Mouse (Mus musculus) left cerebral cortex, adult 11 months (tissue): ENCODE measurements around the gene Gpr4.

Experiments used
- DNase-seq: peaks from one replicate; pipeline ENCODE4 v3.0.0; 2022; ENCODE audit warnings: low spot score

Gene Gpr4

DNA sequence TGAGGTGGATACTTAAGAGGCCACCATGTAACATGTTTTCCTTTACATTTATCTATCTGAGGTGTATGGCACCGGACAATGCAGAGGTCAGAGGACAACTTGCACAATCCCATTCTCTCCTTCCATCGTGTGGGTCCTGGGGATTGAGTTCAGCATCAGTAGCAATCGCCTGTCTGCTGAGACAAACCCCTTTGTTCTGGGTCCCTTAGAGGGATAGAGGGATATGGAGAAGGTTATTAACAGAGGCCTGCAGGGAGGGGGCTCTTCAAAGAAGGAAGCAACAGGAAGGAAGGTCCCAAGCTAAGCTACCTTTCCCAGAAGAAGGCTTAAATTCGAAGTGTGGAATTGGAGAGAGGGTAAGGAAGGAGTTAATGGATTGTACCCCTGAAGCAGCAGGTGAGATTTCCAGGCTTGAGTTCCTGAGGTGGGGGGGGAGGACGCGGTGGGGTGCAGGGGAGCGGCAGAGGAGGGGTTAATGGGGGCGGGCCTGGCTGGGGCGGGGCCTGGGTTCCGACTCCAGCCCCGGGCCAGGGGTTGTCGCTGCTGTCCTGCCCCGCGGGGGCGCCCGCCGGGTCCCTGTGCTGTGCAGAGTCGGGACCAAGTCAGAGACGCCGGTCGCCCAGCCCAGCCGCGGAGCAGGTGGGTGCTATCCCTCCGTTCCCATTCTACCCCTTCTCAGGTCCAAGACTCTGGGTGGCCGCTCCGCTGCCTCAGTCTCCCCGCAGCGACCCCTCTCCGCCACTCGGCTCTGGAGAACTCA, at the start of gene Gpr4:
TSS of gene Gpr4 (plus strand) at position 543 of the 760 bp plus-strand sequence.
- DNase-seq, result no peak

GRCm38 (mm10) chr7:19162928-19163327, 49.4 kb upstream of the Gpr4 start:
- DNase-seq, result no peak

DNA sequence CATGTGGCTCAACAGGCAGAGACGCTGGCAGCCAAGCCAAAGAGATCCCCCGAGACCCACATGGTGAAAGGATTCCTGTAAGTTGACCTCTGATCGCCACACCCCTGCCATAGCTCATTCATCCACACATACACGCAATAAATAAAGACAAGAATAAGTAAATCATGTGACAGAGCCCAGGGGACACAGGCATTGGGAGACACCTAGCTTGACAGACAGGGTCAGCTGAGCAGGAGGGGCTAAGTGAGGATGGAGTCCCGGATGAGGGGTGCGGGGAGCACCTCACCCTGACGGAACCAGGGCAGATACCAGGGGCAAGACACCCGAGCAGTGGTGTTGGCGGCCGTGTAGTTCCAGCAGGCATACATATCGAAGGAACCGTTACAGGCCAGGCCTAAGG, 48.6 kb upstream of the Gpr4 start:
- no peak for DNase-seq

- DNase-seq, result no peak
Measured at GRCm38 (mm10) chr7:19164189-19164588, 48.1 kb upstream of the Gpr4 start.

GRCm38 (mm10) chr7:19164978-19165377, 47.4 kb upstream of the Gpr4 start:
- DNase-seq, result no peak

DNA sequence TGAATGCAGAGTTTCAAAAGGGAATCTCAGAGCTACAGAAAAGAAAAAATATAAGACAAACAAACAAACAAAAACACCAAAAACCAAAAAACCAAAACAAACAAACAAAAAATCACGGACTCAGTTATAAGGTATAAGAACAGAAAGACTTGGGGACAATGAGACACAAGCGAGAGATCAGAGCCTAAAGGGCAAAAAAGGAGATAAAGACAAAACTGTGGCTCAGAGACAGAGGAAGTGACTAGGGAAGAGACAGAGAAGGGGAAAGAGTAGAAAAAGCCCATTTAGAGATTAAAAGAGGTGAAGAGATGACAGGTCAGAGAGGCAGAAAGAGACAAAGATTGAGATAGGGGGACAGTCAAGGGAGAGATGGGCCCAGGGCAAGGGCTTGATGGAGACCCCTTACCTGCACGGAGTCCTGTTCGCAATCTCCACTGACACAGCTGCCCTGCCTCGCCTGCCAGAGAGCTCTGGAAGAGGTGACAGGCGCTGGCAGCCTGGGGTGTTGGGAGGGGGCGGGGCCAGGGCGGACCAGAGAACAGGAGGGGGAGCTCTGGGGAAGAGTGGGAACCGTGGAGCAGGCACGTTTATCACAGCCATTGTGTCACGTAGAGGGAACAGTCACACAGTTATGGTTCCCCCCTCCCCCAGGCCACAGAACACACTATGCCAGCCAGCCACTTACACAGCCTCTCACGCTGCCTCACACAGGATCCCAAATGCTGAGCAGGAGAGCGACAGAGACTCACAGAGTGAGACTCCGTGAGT, 46.5 kb upstream of the Gpr4 start, which contains the start of gene Gipr:
TSS of gene Gipr (minus strand) at position 472 of the 768 bp plus-strand sequence.
- no peak for DNase-seq

DNA sequence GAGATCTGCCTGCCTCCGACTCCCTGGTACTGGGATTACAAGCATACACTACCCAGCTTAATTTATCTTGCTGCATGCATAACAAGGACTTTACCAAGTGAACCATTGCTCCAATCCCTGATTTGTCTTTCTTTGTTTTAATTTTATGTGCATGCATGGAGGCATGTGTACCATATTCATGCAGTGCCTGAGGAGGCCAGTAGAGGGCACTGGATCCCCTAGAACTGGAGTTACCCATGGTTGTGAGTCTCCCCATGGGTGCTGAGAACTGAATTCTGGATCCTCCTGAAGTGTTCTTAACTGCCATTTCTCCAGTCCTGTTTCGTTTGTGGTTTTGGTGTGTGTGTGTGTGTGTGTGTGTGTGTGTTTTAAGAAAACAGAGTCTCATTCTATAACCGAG, 45.3 kb upstream of the Gpr4 start:
- no peak for DNase-seq

DNA sequence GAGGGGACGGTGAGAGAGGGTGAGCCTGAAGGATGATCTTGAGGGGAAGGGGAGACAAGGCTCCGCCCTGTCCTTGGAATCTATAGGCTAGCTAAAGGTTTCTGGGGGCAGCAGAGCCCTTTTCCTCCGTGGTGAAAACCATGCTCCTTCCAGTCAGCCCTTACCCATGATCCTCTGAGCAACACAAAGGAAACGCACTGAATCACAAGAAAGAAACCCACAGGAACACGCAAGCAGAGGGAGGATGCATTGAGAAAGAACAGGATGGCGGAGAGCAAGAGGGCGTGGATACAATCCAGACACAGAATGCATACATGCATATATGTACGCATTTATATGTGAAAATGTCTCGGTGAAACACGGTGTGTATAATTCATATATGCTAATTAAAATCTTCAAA, 42.8 kb upstream of the Gpr4 start:
- no peak for DNase-seq

- no peak for DNase-seq
Measured at GRCm38 (mm10) chr7:19170142-19170541, 42.2 kb upstream of the Gpr4 start.

DNA sequence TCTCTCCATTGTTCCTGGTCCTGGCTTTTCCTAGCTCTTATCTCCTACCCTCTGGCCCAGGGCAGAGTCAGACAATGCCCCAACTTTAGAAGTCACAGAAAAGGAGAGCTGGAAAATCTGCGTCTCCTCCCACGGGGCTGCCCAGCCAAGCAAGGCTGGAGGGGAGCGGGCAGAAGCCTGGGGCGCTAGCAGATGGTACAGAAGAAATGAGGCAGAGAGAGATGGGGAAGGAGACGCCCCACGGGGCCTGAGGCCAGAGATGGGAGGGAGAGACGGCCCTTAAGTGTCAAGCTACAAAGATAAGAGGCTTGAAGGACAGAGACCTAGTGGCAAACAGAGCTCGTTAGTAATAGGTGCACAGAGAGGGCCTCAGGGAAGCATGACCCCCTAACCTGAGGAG, 40.5 kb upstream of the Gpr4 start:
- DNase-seq, result no peak

DNA sequence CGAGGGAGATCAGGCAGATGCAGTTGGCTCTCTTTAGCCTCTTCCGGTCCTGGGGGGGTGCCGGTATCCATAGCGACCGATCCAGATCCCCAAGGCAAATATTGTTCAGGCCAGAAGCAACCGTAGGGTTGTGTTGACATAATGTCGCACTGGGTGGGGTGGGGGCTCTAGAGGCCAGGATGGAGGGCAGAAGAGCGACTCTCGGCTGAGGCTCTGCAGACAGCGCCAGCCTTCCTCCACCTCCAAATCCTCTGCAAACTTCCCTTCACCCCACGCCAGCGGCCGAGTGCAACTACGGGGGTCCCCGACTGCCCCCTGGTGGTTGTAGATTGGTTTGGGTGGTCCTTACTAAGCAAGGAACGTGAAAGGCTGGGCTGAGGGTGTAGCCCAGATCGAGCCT, 39.5 kb upstream of the Gpr4 start:
- DNase-seq, result no peak

DNA sequence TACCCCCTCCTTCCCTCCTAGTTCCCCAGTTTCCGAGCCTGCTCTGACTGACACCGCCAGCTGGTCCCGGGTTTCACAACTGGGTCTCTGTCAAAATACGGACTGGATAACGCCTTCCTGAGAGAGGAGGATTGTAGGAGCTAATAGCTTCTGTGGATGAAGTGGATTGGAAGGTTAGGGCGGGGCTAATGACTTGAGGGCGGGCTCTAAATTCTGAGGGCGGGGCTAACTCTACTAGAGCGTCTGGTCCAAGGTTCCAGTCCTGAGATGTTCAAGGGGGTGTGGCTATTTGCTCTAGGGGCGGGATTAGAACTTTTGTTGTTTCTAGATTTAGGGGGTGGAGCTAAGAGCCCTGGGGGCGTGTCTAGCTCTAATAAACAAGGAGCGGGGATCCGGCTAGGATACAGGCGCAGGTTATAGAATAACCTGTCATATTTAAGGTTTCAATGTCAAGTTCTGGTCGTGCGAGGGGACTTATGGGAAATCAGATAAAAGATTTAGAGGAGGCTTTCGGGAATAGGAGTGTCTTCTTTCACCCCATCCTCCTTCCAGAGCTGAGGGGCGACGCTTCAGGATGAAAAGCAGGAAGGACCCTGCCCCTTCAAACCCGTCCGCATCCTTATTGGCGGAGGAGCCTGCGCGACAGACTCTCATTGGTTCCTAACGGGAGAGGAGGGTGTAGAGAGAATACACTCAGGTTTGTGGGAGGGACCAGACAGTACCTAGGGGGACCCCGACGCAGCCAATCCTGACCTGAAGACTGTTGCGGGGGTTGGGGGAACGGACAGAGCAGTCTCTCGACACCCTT, 36.4 kb upstream of the Gpr4 start, which contains the start of gene Eml2:
TSS of gene Eml2 (plus strand) at position 714 of the 808 bp plus-strand sequence.
- DNase-seq, result peak; percentile 88

GRCm38 (mm10) chr7:19176516-19176947, 35.8 kb upstream of the Gpr4 start:
- DNase-seq, result no peak

- DNase-seq, result no peak
Measured at GRCm38 (mm10) chr7:19177216-19177615, 35.1 kb upstream of the Gpr4 start.

DNA sequence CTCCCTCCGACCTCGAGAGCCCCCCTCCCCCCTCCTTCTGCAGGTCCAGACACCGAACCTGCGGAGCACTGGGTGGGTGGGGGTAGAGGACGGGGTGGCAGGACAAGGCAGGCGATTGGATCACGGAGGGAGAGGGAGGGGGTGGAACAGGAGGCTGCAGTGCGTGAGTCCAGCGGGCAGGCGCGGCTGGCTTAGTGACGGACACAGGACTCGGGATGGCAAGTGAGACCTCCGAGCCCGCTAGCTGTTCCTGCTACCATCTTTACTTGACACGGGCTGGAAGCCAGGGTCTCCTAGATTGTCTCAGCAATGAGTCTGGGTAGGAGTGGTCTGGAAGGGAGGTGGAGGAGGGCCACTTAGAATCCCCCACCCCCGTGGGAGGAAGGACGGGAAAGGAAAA, 34.3 kb upstream of the Gpr4 start:
- no peak for DNase-seq

DNA sequence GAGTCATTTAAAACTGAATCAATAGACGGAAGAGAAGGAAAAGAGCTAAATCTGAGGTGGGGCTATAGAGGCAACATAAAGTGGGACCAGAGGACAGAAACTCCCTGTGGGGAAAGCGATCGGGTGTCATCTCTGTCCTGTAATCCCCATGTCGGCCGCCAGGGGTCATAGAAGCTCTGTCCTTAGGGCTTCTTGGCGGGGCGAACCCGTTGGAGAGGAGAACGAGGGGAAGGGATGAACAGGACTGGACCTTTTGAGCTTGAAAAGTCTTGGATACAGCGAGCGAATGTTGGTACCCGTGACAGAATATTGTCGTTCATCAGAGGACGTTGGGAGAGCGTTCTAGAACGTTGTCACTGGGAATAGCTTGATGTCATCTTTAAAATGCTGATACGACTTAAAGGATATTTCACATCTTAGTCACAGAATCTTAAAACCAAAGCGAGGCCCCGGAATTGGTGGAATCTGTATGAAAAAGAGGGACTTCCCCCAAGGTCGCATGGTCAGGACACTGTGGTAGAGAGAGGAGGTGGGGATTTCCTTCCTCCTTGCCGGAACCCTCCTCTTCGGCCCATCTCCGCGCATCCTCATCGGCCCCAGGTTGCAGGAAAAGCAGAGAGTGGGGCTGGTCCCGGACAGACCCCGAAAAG, 33.8 kb upstream of the Gpr4 start:
- DNase-seq, result peak; percentile 75

DNA sequence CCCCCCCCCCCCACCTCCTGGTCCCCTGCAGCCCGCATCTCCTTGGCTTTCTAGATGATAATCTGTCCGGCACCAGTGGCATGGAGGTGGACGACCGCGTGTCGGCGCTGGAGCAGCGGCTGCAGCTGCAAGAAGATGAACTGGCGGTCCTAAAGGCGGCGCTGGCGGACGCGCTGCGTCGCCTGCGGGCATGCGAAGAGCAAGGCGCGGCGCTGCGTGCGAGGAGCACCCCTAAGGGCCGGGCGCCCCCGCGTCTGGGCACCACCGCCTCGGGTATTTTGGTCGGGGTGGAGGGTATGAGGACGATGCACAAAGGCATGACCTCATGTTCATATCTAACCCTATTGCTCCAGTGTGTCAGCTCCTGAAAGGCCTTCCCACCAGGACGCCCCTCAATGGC, 33.2 kb upstream of the Gpr4 start:
- no peak for DNase-seq

- no peak for DNase-seq
Measured at GRCm38 (mm10) chr7:19179936-19180335, 32.4 kb upstream of the Gpr4 start.

DNA sequence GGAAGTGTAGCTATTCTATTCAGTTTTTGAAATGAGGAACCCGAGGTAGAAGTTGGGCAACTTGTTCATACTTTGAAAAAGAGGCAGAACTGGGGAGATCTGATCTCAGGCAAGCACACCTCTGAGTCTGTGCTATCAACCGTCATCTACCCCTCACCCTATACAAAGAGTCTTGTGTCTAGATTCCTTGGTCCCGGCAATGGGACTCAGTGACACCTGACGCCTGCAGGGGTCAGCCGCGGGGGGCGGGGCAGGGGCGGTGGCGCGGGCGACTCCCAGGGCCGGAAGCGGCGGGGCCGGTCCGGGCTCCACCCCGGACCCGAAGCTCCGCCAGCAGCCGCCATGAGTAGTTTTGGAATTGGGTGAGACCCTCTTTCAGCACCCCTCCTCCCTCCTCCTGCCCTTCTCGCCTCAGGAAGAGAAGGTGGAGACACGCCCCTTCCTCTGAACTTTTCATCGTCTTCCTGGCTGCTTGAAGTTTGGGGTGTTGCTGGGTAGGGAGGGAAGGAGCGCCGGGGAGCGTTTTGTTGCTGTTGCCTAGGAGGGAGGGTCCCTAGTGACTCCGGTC, 31.4 kb upstream of the Gpr4 start:
- no peak for DNase-seq

DNA sequence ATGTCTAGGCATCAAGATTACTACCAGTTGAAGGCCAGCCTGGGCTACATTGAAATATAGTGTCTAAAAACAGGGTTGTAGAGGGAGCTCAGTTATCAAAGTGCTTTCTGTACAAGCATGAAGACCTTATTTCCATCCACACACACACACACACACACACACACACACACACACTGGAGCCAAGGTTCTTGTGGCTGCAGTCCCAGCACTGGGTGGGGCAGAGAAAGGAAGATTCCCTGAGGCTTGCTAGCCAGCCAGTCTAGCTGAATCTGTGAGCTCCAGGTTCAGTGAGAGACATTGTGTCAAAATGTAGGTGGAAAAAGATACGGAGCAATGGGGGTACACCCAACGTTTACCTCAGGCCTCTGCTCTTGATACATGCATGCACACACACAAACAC, 28.1 kb upstream of the Gpr4 start:
- DNase-seq, result no peak

DNA sequence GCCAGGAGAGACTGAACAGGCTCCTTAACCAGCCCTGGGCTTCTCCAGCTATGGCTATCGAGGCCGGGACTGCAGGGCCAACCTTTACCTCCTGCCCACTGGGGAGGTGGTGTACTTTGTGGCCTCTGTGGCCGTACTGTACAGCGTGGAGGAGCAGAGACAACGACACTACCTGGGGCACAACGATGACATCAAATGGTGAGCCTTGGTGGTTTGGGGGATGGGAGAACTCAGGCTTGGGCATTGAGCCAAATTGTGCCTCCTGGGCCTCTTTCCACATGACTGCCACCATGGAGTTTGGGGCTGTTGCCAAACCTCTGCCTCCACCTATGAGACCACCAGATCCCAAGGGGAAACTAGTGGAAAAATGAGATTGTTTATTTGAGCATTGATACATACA, 27.6 kb upstream of the Gpr4 start:
- no peak for DNase-seq

GRCm38 (mm10) chr7:19194676-19195075, 17.7 kb upstream of the Gpr4 start:
- no peak for DNase-seq
